Mouse (Mus musculus): Measurements from ENCODE around the gene Hoxb7.
A peak's percentile ranks its signal among the peaks of the same experiment; 100 is the strongest.

Gene Hoxb7

GRCm38 (mm10) chr11:96316696-96317607 is 30.5 kb downstream of the Hoxb7 start:
- no peak for DNase-seq (ENCODE audit: low spot score)

GRCm38 (mm10) chr11:96317608-96318367 is 31.4 kb downstream of the Hoxb7 start, which contains the start of gene Hoxb4:
Gene Hoxb4 (plus strand): TSS chr11:96318267.
- no peak for DNase-seq (ENCODE audit: low spot score)

GRCm38 (mm10) chr11:96318368-96319070 is 32.1 kb downstream of the Hoxb7 start:
- peak; percentile 54 for DNase-seq (ENCODE audit: low spot score)

- DNase-seq (ENCODE audit: low spot score), result no peak
Observed at GRCm38 (mm10) chr11:96319071-96319902, 32.9 kb downstream of the Hoxb7 start.

DNA sequence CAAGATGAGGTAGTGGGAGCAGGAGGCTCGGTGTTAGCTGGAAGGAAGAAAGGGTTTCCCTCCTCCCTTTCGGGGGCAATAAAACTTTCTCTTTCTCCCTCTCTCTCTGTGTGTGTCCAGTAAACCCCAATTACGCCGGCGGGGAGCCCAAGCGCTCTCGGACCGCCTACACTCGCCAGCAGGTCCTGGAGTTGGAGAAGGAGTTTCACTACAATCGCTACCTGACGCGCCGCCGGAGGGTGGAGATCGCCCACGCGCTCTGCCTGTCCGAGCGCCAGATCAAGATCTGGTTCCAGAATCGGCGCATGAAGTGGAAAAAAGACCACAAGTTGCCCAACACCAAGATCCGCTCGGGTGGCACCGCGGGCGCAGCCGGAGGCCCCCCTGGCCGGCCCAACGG is 33.5 kb downstream of the Hoxb7 start:
- DNase-seq (ENCODE audit: low spot score), result no peak

GRCm38 (mm10) chr11:96320688-96321087 is 34.3 kb downstream of the Hoxb7 start:
- no peak for DNase-seq (ENCODE audit: low spot score)

DNA sequence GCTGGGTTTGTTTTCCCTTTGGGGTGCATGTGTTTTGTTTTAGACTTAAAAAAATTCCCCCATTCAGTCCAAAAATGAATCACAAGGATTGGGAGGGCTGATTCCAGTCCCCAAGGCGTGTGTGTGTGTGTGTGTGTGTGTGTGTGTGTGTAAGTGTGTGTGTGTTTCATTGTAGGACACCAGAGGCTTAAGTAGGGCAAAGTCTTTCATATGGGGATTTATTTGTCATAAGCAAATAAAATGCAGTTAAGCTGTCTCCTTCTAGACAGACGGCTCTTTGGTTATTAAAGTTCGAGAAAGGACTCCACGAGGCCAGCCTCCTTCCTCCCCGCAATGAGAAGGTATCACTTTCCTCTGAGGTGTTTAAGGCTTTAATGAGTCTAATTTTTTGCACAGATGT is 35.4 kb downstream of the Hoxb7 start:
- no peak for DNase-seq (ENCODE audit: low spot score)

DNA sequence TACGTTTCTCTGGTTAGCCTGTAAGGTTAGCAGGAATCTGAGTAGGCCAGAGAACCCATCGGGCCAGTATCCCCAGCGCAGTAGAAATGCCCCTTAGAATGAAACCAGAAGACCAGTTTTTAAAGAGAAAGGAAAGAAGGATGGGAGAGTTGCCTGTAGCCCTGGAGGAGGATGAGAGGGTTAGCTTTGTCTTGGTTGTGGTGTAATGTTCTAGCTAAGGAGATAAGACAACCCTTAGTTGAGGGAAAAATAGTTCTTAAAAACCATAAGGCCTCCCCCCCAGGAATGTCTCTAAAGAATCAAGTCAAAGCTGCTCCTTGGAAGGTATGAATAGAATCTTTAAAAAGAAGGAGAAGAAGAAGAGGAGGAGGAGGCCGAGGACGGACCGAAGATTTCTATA is 36.3 kb downstream of the Hoxb7 start:
- DNase-seq (ENCODE audit: low spot score), result no peak

GRCm38 (mm10) chr11:96323154-96323553 is 36.7 kb downstream of the Hoxb7 start, which contains the start of gene Hoxb3:
Gene Hoxb3 (plus strand): TSS chr11:96323326.
- no peak for DNase-seq (ENCODE audit: low spot score)

DNA sequence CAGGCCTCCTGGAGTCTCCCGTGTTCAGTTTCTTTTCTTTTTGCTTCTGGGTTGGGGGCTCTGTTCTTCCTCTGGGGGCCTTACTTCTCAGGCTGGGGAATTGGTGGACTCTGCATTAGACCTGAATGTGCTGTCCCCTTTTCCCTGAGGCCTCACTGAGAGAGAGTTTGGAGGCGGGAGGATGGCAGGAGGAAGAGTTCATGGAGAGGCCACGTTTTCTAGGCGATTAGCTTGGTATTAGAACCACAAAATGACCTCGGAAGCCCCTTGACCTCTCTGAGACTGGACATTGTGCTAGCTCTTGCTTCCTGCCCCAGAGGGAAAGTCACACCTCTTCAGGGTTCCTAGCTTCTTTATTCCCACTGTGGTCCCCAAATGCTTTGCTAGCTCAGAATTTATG is 37.7 kb downstream of the Hoxb7 start:
- no peak for DNase-seq (ENCODE audit: low spot score)

GRCm38 (mm10) chr11:96324965-96325364 is 38.5 kb downstream of the Hoxb7 start:
- no peak for DNase-seq (ENCODE audit: low spot score)

- DNase-seq (ENCODE audit: low spot score), result no peak
Observed at GRCm38 (mm10) chr11:96325747-96326212, 39.4 kb downstream of the Hoxb7 start.

DNA sequence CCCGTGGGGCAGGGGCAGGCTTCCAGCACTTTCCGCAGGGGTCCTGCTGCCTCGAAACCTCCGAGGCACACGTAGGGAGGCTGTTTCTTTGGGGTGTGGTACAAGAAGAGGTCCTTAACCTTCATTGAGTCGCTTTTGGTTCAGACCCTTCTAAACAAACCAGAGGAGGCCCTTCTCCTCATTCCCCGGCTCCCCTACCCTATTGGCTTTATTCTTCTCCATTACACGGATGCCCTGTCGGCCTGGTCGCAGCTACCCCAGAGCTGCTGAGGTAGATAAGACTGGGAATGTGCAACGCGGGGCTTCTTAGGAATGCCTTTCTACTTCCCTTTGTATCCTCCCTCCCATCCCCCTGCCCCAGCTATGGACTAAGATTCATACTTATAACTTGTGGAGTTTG is 40.3 kb downstream of the Hoxb7 start:
- no peak for DNase-seq (ENCODE audit: low spot score)

DNA sequence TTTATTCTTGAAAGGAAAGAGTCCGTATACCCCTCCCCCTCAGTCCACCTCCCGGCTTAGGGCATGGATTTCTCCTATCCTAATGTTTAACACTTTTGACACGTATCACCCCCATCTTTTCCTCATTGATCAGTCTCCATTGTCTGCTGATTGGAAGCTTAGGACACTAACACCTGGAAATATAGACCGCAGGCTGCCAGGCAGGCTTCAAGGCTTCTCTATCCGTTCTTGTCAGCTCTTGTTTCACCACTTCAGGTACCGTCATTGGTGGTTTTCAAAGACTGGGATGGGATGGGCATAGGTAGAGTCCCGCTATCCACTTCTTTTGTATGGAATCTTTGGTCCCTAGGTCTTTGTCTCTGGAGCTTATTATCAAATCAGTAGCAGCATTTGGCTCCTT is 40.7 kb downstream of the Hoxb7 start:
- DNase-seq (ENCODE audit: low spot score), result no peak

DNA sequence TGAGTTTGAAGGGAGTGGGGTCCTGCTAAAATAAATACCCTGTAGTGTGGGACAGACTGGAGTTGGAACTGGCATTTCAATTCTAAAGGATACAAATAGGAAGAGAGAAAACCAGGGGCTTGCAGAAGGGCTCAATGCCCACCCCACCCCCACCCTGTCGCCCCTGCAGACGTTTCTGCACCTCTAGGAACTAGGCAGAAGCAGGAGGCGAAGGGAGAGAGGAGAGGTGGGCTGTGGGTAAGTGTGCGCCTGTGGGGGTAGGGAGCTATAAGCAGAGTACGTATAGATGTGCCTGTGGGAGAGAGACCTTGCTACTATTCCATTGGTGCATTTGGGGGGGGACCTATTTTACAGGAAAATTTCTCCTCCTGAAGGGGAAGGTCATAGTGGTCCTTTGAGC is 41.3 kb downstream of the Hoxb7 start:
- DNase-seq (ENCODE audit: low spot score), result no peak

DNA sequence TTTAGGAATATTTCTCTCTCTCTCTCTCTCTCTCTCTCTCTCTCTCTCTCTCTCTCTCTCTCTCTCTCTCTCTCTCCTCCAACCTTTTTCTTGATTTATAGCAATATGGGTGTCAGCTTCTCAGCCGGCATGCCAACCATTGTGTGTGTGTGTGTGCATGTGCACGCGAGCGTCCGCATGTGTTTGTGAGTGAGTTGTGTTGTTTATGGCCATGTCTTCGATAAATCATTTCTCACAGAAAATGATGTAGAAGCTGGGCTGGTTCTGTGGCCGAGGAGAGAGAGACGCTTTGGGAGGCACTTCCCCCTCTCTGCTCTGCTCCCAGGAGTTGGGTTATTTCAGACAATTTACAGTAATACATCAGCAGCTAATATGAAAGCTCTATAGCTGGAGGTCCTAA is 42.2 kb downstream of the Hoxb7 start:
- DNase-seq (ENCODE audit: low spot score), result no peak

- DNase-seq (ENCODE audit: low spot score), result no peak
Observed at GRCm38 (mm10) chr11:96332105-96332504, 45.7 kb downstream of the Hoxb7 start.

GRCm38 (mm10) chr11:96332618-96333032 is 46.2 kb downstream of the Hoxb7 start:
- no peak for DNase-seq (ENCODE audit: low spot score)

DNA sequence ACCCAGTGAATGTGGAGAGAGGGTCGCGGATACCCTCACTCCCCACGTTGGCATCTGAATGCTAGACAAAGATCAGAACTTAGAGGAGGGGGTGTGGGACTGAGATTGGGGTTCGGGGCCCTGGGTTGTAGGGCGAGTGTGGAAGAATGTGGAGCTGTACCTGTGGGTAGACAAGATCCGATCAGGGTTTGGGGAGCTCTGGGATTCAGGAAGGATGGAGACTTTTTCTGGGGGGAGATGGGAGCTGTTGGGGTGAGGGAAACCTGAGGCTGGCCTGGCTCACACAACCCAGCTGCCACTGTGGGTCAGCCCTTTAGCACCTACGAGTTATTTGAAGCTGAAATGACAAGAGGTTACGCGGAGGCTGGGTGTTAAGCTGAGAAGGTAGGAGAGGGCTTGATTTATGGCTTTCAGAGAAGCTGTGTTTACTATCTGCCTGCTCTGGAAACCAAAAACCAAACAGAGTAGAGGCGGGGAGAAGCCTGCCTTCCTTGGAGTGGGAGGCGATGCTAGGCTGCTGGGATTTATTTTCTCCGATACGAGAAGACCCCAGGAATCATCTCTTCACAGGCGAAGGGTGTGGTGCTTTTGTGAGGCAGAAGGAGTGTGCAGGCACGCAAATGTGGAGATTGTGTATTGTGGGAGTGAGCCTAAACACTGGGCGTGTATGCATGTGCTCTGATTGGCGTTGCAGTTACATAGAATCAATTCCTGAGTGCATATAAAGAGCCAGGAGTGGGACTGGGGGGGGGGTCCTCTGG is 47.0 kb downstream of the Hoxb7 start:
- DNase-seq (ENCODE audit: low spot score), result no peak

- no peak for DNase-seq (ENCODE audit: low spot score)
Observed at GRCm38 (mm10) chr11:96334002-96334364, 47.6 kb downstream of the Hoxb7 start.

- no peak for DNase-seq (ENCODE audit: low spot score)
Observed at GRCm38 (mm10) chr11:96334998-96335397, 48.6 kb downstream of the Hoxb7 start.

All from ovary, postnatal 14 days (tissue).